Mouse (Mus musculus) ES-E14 (cell line): ENCODE measurements at regions not wholly inside any gene's neighbourhood (a gene's known extent, or its start where the extent isn't known, plus 50 kb on each side); places are given as distances from the start of the nearest gene placed in this dataset.

Source experiments
- CHD2 ChIP-seq: IDR thresholded peaks from 2 replicates; pipeline ENCODE4 v1.6.1; 2014; ENCODE audit warnings: mild to moderate bottlenecking, low read depth, low read length, inconsistent platforms
- HCFC1 ChIP-seq: IDR thresholded peaks from 2 replicates; pipeline ENCODE4 v1.6.1; 2012; ENCODE audit warnings: low read length, inconsistent platforms, borderline replicate concordance; ENCODE audit not compliant: insufficient read depth

- TF ChIP-seq CHD2 (no peak), HCFC1 (no peak)
Measured at GRCm38 (mm10) chr9:47249029-47249428, 250.5 kb downstream of the Gm4791 start.
